Mouse (Mus musculus) spleen, postnatal 36 days (tissue): ENCODE data around the gene Emp2.

Experiments used
- DNase-seq, 2 experiments: peaks; one replicate each; pipeline ENCODE4 v3.0.0; 2022; ENCODE audit warnings: low spot score in 2 of 2, mixed read lengths in 1 of 2

Emp2 gene

GRCm38 (mm10) chr16:10313646-10314088 is at the start of gene Emp2:
TSS of gene Emp2 (minus strand) at chr16:10313968.
- DNase-seq = no peak

GRCm38 (mm10) chr16:10363061-10363460 is 49.3 kb upstream of the Emp2 start:
- no peak for DNase-seq

GRCm38 (mm10) chr16:10359241-10359640 is 45.5 kb upstream of the Emp2 start:
- DNase-seq = no peak

- peak; percentile 29 to 37 for DNase-seq
Observed at GRCm38 (mm10) chr16:10358010-10358934, 44.5 kb upstream of the Emp2 start.

GRCm38 (mm10) chr16:10355004-10355403 is 41.2 kb upstream of the Emp2 start:
- no peak for DNase-seq

GRCm38 (mm10) chr16:10351050-10351636 is 37.4 kb upstream of the Emp2 start:
- no peak for DNase-seq

- no peak for DNase-seq
Observed at GRCm38 (mm10) chr16:10349876-10350275, 36.1 kb upstream of the Emp2 start.

- DNase-seq = no peak
Observed at GRCm38 (mm10) chr16:10349436-10349835, 35.7 kb upstream of the Emp2 start.

GRCm38 (mm10) chr16:10347551-10347950 is 33.8 kb upstream of the Emp2 start:
- no peak for DNase-seq

- no peak for DNase-seq
Observed at GRCm38 (mm10) chr16:10341110-10341509, 27.3 kb upstream of the Emp2 start.

- DNase-seq = no peak
Observed at GRCm38 (mm10) chr16:10339930-10340329, 26.2 kb upstream of the Emp2 start.

GRCm38 (mm10) chr16:10338601-10339000 is 24.8 kb upstream of the Emp2 start:
- no peak for DNase-seq

- DNase-seq = no peak
Observed at GRCm38 (mm10) chr16:10337422-10338197, 23.8 kb upstream of the Emp2 start.

- no peak for DNase-seq
Observed at GRCm38 (mm10) chr16:10336454-10337421, 23.0 kb upstream of the Emp2 start.

GRCm38 (mm10) chr16:10335953-10336352 is 22.2 kb upstream of the Emp2 start:
- no peak for DNase-seq

- DNase-seq = no peak
Observed at GRCm38 (mm10) chr16:10332732-10333131, 19.0 kb upstream of the Emp2 start.

- DNase-seq = no peak
Observed at GRCm38 (mm10) chr16:10330586-10331495, 17.1 kb upstream of the Emp2 start.

- DNase-seq = no peak
Observed at GRCm38 (mm10) chr16:10327563-10328333, 14.0 kb upstream of the Emp2 start.

- DNase-seq = no peak
Observed at GRCm38 (mm10) chr16:10319914-10320569, 6.3 kb upstream of the Emp2 start.
